Mouse (Mus musculus): Measurements from ENCODE around the gene Hoxc10. TPM values are rescaled to one million over a fixed set of nuclear protein-coding genes. Genes with fewer than 3 reads are reported as not detected.

Hoxc10 gene
- polyA plus RNA-seq, 1 experiment from 2014 or later: 1.3 TPM

- WGBS: under 1% methylated on average over 52 of the region's 53 CpGs
- no peak overlapping the region for H3K4me2 ChIP-seq (ENCODE audit: low read depth, low read length)
- no peaks in the 10 kb centered on the region for H3K9me3 ChIP-seq (ENCODE audit: control insufficient read depth, low read length)
- H3K27me3 ChIP-seq (replicated peaks; ENCODE audit: control insufficient read depth, insufficient read depth, low read length): peaks cover 91% of the 10 kb centered on the region
- no peaks in the 10 kb centered on the region for H3K36me3 ChIP-seq (ENCODE audit: control insufficient read depth, insufficient read depth, low read length)
- no peak for ATAC-seq
- H3K27ac ChIP-seq (ENCODE audit: low read length): no peak overlapping the region
- no peak overlapping the region for H3K4me3 ChIP-seq (ENCODE audit: low read length)
- H3K4me1 ChIP-seq (ENCODE audit: control insufficient read depth, insufficient read depth, low read length): no peaks in the 10 kb centered on the region
- H3K9ac ChIP-seq (ENCODE audit: low read depth, low read length): no peak overlapping the region
These were observed 23.7 kb upstream of the Hoxc10 start for GRCm38 (mm10) chr15:102942739-102943467.

- Histone ChIP-seq H3K4me3 (ENCODE audit: low read length) (no peak overlapping the region), H3K9ac (ENCODE audit: low read depth, low read length) (no peak overlapping the region), H3K27me3 (replicated peaks; ENCODE audit: control insufficient read depth, insufficient read depth, low read length) (peaks cover 91% of the 10 kb centered on the region), H3K36me3 (ENCODE audit: control insufficient read depth, insufficient read depth, low read length) (no peaks in the 10 kb centered on the region), H3K4me1 (ENCODE audit: control insufficient read depth, insufficient read depth, low read length) (no peaks in the 10 kb centered on the region), H3K27ac (ENCODE audit: low read length) (no peak overlapping the region), H3K4me2 (ENCODE audit: low read depth, low read length) (no peak overlapping the region), H3K9me3 (ENCODE audit: control insufficient read depth, low read length) (no peaks in the 10 kb centered on the region)
- WGBS: 5% methylated on average over 5 of the region's 5 CpGs
- ATAC-seq: no peak
These were observed 23.2 kb upstream of the Hoxc10 start for GRCm38 (mm10) chr15:102943468-102943813.

DNA sequence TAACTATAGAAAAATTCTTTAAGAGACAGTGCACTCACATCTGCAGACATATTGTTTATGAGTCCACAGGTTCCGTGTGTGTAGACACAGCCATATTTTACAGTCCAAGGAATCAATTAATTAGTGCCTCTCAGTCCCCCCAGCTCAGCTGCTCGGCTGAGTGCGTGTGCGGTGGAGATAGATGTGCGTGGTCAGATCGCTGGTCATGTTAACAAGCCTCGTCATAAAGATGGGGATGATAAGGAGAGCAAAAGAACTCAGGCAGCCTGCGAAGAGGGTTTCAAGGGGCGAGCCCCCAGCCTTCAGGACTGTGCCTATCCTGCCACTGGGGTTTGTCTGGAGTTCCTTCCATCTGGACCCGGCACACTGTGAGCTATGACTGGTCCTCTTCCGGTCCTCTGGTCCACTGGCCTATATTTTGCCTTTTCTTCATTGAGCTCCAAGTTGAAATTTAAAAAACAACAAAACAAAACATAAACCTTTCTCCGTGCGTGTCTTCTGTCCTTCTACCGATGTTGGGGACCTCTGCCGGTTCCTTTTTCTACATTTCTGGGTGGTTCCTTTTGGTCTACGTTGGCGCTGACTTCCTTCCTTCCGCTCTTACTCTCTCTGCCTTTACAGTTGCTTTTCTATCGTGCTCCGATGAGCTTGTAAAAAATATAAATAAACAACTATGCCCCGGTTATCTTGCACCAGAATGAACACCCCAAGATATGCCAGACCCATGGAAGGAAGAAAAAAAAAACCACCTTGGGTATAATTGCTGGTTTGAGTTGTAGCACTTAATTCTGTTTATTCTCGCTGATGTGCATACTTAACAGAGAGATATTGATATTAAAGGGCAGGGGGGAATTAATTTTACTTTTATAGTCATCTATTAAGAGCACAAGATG is 21.2 kb upstream of the Hoxc10 start:
- Histone ChIP-seq H3K4me1 (ENCODE audit: control insufficient read depth, insufficient read depth, low read length) (no peaks in the 10 kb centered on the region), H3K4me3 (ENCODE audit: low read length) (no peak overlapping the region), H3K36me3 (ENCODE audit: control insufficient read depth, insufficient read depth, low read length) (no peaks in the 10 kb centered on the region), H3K27ac (ENCODE audit: low read length) (no peak overlapping the region), H3K4me2 (ENCODE audit: low read depth, low read length) (no peak overlapping the region), H3K9me3 (ENCODE audit: control insufficient read depth, low read length) (no peaks in the 10 kb centered on the region), H3K9ac (ENCODE audit: low read depth, low read length) (no peak overlapping the region), H3K27me3 (replicated peaks; ENCODE audit: control insufficient read depth, insufficient read depth, low read length) (peaks cover 90% of the 10 kb centered on the region)
- WGBS: 10% methylated on average over 22 of the region's 22 CpGs
- ATAC-seq: no peak

GRCm38 (mm10) chr15:102947276-102947675 is 19.3 kb upstream of the Hoxc10 start:
- Histone ChIP-seq H3K4me1 (ENCODE audit: control insufficient read depth, insufficient read depth, low read length) (no peaks in the 10 kb centered on the region), H3K4me3 (ENCODE audit: low read length) (no peak overlapping the region), H3K27me3 (replicated peaks; ENCODE audit: control insufficient read depth, insufficient read depth, low read length) (peaks cover 88% of the 10 kb centered on the region), H3K27ac (ENCODE audit: low read length) (no peak overlapping the region), H3K36me3 (ENCODE audit: control insufficient read depth, insufficient read depth, low read length) (no peaks in the 10 kb centered on the region), H3K9ac (ENCODE audit: low read depth, low read length) (no peak overlapping the region), H3K9me3 (ENCODE audit: control insufficient read depth, low read length) (no peaks in the 10 kb centered on the region), H3K4me2 (ENCODE audit: low read depth, low read length) (no peak overlapping the region)
- 2% methylated on average over 9 of the region's 9 CpGs for WGBS
- no peak for ATAC-seq

DNA sequence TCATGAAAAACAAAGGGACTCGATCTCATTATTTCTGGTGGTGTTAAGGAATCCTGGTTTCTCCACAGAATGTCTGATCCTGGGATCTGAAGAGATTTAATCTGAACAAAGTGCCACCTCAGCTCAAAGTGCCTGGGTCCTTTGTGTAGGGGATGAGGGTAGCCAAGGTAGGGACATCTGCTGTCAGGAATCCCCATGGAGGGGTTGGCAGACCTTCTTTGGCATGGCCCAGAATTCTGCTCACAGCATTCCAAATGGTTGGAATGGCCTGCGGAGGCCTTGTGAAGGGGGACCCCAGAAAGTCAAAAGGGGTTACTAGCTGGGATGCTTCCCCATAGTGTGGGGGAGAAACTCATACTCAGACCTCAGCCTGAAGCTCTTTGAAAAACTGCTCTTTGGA is 17.8 kb upstream of the Hoxc10 start:
- Histone ChIP-seq H3K27me3 (replicated peaks; ENCODE audit: control insufficient read depth, insufficient read depth, low read length) (peaks cover 82% of the 10 kb centered on the region), H3K4me1 (ENCODE audit: control insufficient read depth, insufficient read depth, low read length) (no peaks in the 10 kb centered on the region), H3K9ac (ENCODE audit: low read depth, low read length) (no peak overlapping the region), H3K36me3 (ENCODE audit: control insufficient read depth, insufficient read depth, low read length) (no peaks in the 10 kb centered on the region), H3K4me2 (ENCODE audit: low read depth, low read length) (no peak overlapping the region), H3K4me3 (ENCODE audit: low read length) (no peak overlapping the region), H3K27ac (ENCODE audit: low read length) (no peak overlapping the region), H3K9me3 (ENCODE audit: control insufficient read depth, low read length) (no peaks in the 10 kb centered on the region)
- no peak for ATAC-seq
- 15% methylated on average over 2 of the region's 2 CpGs for WGBS

- WGBS: 2% methylated on average over 20 of the region's 20 CpGs
- H3K27me3 ChIP-seq (replicated peaks; ENCODE audit: control insufficient read depth, insufficient read depth, low read length): peaks cover 87% of the 10 kb centered on the region
These were observed 16.9 kb upstream of the Hoxc10 start for GRCm38 (mm10) chr15:102949696-102950095.

DNA sequence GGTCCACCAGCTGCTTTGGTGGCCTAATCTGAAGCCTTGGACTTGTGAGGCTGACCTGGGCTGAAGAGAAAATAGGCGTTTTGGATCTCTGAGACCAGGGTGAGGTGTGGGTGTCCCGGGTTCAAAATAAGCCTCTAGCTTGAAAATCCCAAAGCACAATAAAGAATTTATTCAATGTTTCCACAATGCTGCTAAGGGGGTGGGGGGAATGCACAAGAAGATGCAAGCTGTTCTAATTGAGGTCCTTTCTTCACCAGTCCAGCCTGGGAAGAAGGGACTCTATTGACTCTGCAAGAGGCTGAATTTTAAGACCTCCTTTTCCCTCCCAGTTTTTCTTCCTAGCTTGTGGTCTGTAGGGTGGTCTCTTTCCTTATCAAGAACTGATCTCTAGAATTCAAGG is 15.7 kb upstream of the Hoxc10 start:
- Histone ChIP-seq H3K9ac (ENCODE audit: low read depth, low read length) (no peak overlapping the region), H3K4me2 (ENCODE audit: low read depth, low read length) (no peak overlapping the region), H3K4me1 (ENCODE audit: control insufficient read depth, insufficient read depth, low read length) (no peaks in the 10 kb centered on the region), H3K27me3 (replicated peaks; ENCODE audit: control insufficient read depth, insufficient read depth, low read length) (peaks cover 86% of the 10 kb centered on the region), H3K36me3 (ENCODE audit: control insufficient read depth, insufficient read depth, low read length) (no peaks in the 10 kb centered on the region), H3K4me3 (ENCODE audit: low read length) (no peak overlapping the region), H3K27ac (ENCODE audit: low read length) (no peak overlapping the region), H3K9me3 (ENCODE audit: control insufficient read depth, low read length) (no peaks in the 10 kb centered on the region)
- WGBS: 17% methylated on average over 2 of the region's 2 CpGs
- no peak for ATAC-seq

More at GRCm38 (mm10) chr15:102949696-102950095, 16.9 kb upstream of the Hoxc10 start:
- no peaks in the 10 kb centered on the region for H3K36me3 ChIP-seq (ENCODE audit: control insufficient read depth, insufficient read depth, low read length)
- H3K4me3 ChIP-seq (ENCODE audit: low read length): no peak overlapping the region
- no peak for ATAC-seq
- no peaks in the 10 kb centered on the region for H3K9me3 ChIP-seq (ENCODE audit: control insufficient read depth, low read length)
- no peaks in the 10 kb centered on the region for H3K4me1 ChIP-seq (ENCODE audit: control insufficient read depth, insufficient read depth, low read length)
- no peak overlapping the region for H3K9ac ChIP-seq (ENCODE audit: low read depth, low read length)
- H3K27ac ChIP-seq (ENCODE audit: low read length): no peak overlapping the region
- H3K4me2 ChIP-seq (ENCODE audit: low read depth, low read length): no peak overlapping the region

DNA sequence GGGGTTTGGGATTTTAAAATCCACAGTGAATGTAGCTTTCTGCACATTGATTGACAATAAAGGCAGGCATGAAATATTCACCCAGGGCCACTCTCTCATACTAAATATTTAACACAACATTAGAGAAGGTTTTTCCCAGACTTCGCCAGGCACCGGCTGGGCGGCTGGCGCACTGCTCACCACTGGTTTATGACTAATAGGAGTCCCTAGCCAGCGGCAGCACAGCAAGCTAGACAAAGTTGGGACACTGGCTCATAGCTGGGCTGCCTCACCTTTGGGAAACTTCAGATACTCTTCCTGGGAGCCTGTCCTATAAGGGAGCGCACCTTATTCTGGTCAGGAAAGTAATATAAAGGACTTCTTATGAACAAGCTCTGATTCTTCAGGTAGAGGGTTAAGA is 13.0 kb upstream of the Hoxc10 start:
- 3% methylated on average over 6 of the region's 6 CpGs for WGBS
- Histone ChIP-seq H3K9me3 (ENCODE audit: control insufficient read depth, low read length) (no peaks in the 10 kb centered on the region), H3K36me3 (ENCODE audit: control insufficient read depth, insufficient read depth, low read length) (no peaks in the 10 kb centered on the region), H3K4me1 (ENCODE audit: control insufficient read depth, insufficient read depth, low read length) (no peaks in the 10 kb centered on the region), H3K4me2 (ENCODE audit: low read depth, low read length) (no peak overlapping the region), H3K9ac (ENCODE audit: low read depth, low read length) (no peak overlapping the region), H3K27ac (ENCODE audit: low read length) (no peak overlapping the region), H3K27me3 (replicated peaks; ENCODE audit: control insufficient read depth, insufficient read depth, low read length) (peaks cover 86% of the 10 kb centered on the region), H3K4me3 (ENCODE audit: low read length) (no peak overlapping the region)
- no peak for ATAC-seq

DNA sequence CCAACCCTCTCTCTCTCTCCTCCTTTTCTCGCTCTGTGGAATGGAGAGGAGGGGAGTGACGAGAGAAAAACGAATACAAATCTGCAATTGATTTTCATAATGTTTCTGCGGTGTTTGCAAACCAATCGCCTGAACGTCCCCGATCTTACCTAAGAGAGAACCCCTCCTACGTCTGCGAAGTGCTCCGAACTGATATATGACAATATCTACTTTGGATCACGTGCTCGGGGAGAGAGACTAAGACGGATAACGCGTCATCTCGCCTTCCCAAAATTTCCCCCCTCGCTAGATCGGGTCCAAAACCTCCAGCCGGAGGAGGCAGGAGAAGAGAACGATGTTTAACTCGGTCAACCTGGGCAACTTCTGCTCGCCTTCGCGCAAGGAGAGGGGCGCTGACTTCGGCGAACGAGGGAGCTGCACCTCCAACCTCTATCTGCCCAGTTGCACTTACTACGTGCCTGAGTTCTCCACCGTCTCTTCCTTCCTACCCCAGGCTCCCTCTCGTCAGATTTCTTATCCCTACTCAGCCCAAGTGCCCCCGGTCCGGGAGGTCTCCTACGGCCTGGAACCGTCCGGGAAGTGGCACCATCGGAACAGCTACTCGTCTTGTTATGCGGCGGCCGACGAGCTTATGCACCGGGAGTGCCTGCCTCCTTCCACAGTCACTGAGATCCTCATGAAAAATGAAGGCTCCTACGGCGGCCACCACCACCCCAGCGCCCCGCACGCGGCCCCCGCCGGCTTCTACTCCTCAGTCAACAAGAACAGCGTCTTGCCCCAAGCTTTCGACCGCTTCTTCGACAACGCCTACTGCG is 12.2 kb upstream of the Hoxc10 start, which contains the start of gene Hoxc11:
TSS of gene Hoxc11 (plus strand) at position 236 of the 815 bp plus-strand sequence.
- no peaks in the 10 kb centered on the region for H3K4me1 ChIP-seq (ENCODE audit: control insufficient read depth, insufficient read depth, low read length)
- H3K27ac ChIP-seq (ENCODE audit: low read length): no peak within 1 kb of the TSS
- H3K9ac ChIP-seq (ENCODE audit: low read depth, low read length): no peak within 1 kb of the TSS
- H3K4me2 ChIP-seq (ENCODE audit: low read depth, low read length): no peak within 1 kb of the TSS
- ATAC-seq: no peak
- WGBS: under 1% methylated on average over 56 of the region's 57 CpGs
- H3K27me3 ChIP-seq (replicated peaks; ENCODE audit: control insufficient read depth, insufficient read depth, low read length): peaks cover 82% of the 10 kb centered on the region
- H3K9me3 ChIP-seq (ENCODE audit: control insufficient read depth, low read length): no peaks in the 10 kb centered on the region
- H3K4me3 ChIP-seq (ENCODE audit: low read length): no peak within 1 kb of the TSS; the same call in 1 of the 2 replicates
- H3K36me3 ChIP-seq (ENCODE audit: control insufficient read depth, insufficient read depth, low read length): no peaks in the 10 kb centered on the region
